Mouse (Mus musculus): ENCODE measurements at regions not wholly inside any gene's neighbourhood (a gene's known extent, or its start where the extent isn't known, plus 50 kb on each side); places are given as distances from the start of the nearest gene placed in this dataset.
A peak's percentile ranks its signal among the peaks of the same experiment; 100 is the strongest.
"Not testable (repeated sequence)": the region's sequence is repeated elsewhere in the genome, so short reads cannot be mapped to it uniquely, and the experiment has no call there.

DNA sequence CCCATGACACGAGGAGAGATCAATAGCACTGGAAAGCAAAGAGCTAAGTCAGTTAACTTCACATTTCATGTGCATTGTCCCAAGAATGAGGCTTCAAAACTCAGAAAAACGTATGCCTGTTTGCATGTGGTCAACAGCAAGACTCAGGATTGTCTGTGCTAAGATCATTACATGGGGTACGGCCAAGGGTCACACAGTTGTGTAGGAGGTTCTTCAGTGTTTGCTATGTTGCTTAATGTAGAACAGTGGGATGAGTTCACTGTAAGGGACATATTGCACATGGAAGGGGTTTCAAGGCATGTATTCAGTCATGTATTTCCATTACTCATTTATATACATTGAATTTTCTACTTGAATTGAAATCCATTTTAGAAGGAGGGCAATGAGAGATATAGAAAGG lies 248.6 kb upstream of the Pbx1 start:
- no peak for DNase-seq (ENCODE audit: low read depth)

DNA sequence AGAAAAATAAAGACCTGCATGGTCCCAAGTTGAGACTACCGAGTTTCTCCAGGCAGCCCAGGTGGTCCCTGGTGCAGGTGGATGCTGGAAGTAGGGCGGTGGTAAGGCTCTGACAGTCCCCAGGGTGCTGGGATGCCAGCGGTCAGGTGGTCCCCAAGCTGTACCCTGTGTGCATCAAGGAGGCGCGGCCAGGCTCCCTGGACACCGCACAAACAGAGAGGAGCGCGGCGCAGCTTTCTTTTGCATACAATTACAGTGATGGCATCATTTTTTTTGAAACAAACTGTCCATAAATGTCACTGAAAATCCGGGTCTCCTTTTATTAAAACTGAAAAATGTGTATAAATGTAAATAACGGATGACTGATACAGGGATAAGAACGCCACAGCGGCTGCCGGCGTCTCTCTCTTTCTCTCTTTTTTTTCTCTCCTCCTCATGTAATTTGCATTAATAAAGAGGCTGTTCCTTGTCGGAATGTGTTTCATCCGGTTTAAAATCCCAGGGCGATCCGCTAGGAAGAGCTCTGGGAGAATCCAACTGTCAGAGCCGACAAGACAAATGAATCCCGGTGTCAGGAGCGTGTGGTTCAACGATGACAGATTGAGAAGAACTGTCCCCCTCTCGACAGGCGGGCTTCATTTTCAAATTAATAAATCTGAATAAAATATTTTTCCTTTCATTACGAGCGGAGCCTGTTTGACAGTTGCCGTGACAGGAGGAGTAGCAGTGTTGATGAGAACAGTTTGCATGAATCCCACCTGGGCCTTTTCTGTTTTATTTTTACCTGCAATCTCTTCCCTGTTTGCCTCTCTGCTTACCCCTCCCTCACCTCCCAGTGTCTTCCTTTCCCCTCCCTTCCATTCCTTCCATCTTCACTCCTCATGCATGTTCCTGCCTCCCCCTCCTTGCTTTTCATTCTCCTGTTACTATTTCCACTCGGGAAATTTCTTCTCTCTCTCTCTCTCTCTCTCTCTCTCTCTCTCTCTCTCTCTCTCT lies 244.6 kb upstream of the Pbx1 start:
- DNase-seq (ENCODE audit: low read depth): no peak

DNA sequence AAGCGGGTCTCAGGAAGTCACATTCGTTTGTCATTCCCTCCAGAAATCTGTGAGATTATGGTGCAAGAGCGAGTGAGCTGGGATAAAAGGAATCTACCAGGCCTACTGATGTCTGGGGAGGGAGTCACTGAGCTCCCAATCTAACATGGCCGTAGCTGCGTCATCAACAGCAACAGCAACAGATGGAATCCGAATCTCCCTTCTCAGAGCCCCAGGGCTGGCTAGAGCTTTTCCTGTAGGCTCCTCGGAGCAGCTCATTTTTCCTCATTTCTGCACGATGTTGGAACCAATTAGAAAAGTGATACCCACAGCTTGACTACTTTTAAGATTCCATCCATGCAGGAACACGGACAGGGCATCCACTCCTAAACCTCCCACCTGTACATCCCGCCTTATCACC lies 243.7 kb upstream of the Pbx1 start:
- DNase-seq (ENCODE audit: low read depth): no peak

DNA sequence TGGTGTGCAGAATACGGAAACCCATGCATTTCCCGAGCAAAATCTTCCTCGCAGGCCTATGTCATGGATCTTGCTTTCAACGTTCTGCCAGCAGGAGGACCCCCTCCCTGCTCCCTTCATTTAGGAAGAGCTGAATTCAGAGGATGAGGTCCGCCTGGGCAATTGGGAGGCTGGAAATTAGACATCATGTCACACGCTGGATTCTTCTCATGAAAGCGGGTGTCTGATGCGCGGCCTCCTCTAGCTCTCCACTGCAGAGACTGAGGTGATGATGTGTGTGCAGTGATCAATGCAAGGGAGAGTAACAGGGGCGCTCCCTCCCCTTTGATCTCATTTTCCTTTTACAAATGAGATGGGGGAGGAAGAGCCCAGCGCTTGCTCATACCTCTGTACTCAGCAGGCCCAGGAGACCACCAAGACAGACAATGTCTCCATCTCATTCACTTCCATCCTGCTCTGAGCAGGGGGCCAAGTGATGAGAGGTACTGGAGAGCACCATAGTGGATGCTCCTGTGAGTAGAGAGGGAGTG lies 230.8 kb upstream of the Pbx1 start:
- DNase-seq (ENCODE audit: low read depth): no peak

DNA sequence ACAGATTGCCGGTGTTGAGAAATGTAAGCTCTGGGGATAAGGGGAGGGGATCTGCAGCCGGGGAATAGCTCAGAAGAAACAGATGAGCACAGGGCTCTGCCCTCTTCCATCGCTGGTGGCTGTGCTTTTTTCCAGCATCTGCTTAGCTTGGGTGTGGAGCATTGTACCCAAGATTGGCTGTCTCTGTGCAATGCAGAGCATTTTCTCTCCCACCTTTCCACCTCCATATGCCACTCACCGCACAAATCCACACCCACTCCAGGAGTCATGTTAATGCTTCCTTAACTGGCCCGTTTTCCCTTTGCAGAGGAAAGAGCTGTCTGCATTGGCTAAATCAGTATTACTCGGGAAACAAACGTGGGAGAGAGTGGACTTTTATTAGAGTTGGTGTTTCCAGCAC lies 228.9 kb upstream of the Pbx1 start:
- DNase-seq (ENCODE audit: low read depth): no peak

DNA sequence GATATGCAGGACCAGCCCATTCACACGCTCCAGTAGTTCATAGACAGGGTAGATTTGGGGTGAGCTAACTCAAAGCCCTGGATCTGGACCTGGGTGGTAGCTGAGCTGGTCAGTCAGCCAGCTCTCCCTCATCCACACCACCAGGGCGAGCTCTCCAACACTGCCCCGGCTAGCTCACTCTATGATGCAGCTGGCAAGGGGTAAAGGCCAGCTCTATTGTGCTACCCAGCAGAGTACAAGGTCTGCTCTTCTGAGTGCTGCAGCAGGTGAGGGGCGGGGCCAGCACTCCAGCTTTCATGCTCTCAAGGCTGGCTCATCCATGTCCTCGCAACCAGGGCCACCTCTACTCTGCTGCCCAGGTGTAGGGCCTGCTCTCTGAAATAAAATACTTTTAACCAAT lies 227.5 kb upstream of the Pbx1 start:
- no peak for DNase-seq (ENCODE audit: low read depth)

DNA sequence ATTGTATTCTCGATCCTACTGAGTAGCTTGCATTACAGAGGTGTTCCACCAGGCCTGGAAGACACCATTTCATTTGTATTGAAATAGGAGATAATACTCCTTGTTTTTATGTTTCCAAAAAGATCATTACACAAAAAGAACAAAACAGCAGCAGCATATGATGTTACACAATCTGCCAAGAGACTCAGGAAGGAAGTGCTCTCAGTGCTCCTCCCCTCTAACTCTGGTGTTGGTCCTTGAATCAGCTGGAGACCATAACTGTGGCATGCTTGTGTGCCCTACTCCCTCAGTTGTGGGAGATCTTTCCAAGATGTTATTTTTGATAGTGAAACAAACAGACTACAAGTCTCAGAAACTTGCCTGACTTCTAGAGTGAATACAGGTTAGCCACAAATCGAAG lies 200.8 kb upstream of the Pbx1 start:
- no peak for DNase-seq (ENCODE audit: low read depth)

DNA sequence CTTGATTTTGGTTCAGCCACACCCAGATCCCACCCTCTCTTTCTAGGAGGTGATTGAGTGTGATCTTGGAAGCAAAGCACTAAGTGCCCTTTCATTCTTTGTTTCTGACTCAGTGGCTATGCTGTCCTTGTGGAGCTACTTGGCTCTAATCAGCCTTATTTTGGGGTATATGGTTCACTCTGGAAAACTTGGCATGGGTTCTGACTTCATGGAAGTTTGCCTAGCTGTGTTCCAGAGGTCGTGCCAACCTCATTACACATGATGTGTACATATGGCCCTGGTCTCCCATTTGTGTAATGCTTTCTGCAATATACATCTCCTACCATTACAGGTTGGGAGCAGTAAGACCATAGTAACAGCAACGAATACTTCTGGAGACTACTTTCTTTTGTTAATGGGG lies 199.9 kb upstream of the Pbx1 start:
- no peak for DNase-seq (ENCODE audit: low read depth)

DNA sequence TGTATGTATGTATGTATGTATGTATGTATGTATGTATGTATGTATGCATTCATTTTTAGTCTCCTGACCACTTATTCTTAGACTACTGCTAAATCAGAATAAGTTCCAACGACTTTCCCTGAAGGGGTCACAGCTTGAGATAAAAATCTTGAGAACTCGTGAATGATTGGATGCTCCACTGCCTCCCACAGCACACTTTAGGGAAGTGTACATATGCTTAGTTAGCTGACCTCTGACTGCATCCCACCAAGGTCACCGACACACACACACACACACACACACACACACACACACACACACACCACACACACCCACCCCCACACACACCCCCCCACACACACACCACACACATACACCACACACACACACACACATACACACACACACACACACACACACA lies 169.9 kb upstream of the Pbx1 start:
- DNase-seq (ENCODE audit: low read depth): not testable (repeated sequence)

DNA sequence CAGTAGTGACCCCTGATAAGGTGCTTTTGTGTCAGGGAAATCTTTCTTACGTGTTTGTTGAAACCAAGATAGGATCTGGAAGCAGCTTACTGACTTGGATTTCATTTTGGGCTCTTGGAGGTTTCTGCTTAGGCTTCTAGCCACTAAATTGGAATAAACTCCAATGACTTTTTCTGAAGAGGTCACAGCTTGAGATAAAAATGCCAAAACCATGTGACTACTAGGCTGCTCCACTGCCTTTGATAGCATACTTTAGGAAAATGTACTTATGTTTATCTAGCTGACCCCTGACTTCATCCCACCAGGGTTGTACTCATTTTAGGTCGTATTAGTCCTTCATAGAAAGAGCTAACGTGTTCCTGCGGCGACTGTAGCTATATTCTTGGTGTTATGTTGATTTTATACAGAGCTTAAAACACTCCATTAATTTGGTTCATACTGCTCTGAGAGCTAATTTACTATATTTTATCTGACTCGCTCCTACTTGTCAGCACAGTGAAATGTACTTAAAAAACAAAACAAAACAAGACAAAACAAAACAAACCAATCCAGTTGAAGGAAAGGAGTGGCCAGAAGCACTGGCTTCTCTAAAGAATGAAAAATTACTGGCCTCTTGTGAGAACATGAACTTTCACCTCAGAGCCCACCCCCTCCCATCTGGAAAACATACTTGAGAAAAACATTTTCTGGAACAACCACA lies 168.5 kb upstream of the Pbx1 start:
- no peak for DNase-seq (ENCODE audit: low read depth)

DNA sequence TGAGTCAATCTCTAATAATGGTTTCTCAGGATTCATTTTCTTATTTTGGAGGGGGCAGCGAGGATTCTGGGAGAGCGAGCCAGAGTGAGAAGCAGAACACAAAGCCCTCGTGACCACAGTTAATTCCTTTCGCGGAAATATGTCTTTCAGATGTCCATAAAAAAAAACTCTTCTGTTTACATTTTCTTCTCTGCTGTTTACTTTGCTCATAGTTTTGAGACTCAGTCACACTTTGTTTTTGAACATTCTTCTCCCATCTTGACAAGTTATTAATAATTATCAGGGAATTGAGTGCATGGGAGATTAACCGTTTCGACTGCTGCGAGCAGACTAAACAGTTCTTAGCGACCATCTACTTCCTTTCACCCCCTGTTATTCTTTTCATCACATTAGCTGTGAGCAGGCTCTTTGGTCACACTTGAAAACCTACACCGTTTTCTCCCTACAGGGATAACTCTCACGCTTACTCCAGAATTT lies 166.2 kb upstream of the Pbx1 start:
- DNase-seq (ENCODE audit: low read depth): no peak

DNA sequence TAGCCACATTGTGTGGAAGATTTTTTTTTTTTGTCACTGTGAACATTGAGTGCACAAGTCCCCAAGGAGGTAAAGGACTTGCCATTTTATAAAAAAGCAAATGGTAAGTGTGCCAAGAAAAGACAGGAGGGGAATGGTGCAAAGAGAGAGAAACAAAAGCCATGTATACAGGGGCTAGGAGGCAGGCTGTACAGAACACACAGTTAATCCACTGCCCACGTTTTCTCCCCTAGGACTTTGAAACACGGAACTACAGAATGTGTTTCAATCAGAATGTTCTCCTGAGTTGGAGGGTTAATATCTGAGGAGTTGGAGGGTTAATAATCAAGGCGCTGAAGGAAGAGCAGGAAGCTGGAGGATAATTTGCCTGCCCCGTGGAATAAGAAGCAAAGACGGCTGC lies 165.4 kb upstream of the Pbx1 start:
- no peak for DNase-seq (ENCODE audit: low read depth)

DNA sequence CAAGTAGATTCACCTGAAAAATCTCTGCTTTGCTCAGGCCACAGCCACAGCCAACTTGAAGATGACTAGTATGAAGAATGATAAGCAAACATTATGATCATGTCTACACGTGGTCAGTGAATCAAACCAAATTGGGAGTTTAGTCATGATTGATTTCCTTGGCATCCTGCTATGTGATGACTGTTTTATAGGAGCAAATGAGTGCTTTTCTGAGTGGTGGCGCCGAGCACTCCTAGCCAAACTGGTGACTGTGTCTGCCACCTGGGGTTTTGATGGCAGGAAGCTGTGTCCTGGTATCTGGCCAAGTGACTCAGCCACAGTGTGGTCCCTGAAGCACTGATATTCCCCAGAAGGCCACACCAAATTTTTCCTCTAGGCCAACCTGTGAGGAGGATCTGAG lies 152.1 kb upstream of the Pbx1 start:
- DNase-seq (ENCODE audit: low read depth): no peak

DNA sequence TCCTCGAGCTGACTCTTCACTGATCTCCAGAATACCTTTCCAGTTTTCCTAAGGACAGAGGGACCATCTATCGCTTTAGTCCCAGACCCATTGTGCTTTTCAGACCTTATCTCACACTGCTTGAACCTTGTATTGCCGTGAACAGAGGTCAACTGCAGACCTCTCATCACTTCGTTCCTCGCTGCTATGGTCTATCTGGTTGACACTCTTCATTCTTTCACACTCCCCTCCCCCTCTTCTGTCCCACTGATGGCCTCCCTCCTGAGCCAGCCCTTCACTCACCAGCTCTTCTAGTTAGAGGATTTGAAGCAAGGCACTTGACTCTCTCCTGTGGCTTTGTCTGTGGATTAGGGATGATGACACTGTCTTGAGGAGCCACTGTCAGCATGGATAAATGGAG lies 150.4 kb upstream of the Pbx1 start:
- DNase-seq (ENCODE audit: low read depth): no peak

DNA sequence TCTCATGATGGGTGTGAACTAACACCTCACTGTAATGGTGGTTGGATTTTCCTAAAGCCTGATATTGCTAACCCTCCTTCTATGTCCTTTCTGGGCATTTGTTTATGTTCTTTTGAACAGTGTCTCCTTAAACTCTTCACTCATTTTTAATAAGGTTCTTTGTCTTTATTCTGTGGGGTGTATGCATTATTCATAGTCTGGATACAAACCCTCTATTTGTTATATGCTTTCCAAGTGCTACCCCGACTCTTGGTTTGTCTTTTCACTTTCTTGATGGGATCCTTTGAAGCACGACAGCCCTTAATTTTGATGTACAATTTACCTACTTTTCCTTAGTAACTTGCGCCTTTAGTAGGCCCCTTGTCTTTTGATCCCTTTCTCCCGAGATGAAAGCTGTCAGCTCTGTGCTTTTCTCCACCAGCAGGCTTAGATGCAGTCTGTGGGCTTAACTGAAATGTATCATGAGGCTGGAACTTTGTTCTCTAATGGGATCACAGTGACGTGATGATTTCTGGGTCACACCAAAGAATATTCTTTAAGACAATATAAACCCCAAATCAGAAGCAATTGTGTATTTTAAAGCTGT lies 138.0 kb upstream of the Pbx1 start:
- no peak for DNase-seq (ENCODE audit: low read depth)

DNA sequence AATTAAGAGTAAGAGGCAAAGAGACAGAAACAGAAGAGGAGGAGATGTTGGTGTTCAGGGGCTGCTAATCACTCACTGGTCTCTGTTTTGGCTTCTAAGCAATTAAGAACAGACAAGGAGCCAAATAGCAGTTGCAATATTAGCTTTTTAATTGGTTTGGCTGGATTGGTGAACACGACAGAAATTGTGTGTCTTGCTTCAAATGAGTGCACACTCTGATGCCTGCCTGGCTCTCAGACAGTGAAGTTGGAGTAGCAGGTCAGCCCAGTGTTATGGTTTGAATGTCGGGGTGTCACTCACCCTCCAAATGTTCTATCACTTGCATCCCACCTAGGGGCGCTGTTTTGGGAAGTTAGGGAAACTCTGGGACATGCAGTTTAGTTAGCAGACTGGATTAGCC lies 120.3 kb upstream of the Pbx1 start:
- DNase-seq (ENCODE audit: low read depth): no peak

DNA sequence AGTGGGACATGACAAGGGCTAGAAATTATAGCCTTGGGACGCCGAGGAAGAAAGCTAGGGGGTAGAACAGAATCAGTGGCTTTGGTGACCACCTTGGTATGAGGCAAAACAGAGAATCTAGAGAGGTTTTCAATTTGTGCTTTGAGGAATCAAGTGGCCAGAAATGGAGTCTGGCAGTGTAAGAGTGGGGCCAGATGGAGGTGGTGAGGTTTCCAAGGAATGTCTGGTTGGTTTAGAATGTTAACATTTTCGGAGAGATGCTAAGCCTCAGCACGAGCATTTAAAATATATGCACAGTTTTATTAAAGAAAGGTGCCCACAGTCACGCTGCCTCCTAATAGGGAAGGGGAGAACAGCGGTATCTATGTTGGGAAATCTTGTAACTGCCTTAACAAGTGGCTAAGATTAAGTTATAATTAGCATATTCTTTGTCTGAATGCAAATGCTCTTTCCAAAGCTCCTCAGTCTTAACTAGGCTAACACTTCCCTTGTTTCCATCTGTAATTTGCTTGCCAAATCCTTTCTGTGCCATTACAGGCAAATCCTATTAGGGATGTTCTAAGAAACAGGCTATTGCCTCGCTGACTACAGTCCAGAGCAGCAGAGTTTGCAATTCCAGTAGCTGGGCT lies 117.9 kb upstream of the Pbx1 start:
- no peak for DNase-seq (ENCODE audit: low read depth)

DNA sequence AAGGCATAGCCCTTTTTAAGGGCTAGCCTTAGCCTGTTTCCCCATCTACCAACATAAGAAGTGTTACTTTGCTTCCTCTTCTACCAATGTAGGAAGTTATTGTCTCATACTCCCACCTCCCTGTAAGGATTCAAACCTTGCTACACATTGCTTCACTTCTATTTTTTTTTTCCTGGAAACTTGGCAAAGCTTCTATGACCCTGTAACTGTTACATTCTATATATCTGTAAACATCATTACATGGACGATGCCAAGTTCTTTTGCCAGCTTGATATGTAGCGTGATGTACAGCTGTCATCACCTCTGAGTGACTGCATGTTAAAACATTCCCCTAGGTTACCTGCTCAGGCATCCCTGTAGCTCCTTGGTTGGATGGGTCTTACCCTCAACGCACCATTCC lies 114.1 kb upstream of the Pbx1 start:
- no peak for DNase-seq (ENCODE audit: low read depth)

DNA sequence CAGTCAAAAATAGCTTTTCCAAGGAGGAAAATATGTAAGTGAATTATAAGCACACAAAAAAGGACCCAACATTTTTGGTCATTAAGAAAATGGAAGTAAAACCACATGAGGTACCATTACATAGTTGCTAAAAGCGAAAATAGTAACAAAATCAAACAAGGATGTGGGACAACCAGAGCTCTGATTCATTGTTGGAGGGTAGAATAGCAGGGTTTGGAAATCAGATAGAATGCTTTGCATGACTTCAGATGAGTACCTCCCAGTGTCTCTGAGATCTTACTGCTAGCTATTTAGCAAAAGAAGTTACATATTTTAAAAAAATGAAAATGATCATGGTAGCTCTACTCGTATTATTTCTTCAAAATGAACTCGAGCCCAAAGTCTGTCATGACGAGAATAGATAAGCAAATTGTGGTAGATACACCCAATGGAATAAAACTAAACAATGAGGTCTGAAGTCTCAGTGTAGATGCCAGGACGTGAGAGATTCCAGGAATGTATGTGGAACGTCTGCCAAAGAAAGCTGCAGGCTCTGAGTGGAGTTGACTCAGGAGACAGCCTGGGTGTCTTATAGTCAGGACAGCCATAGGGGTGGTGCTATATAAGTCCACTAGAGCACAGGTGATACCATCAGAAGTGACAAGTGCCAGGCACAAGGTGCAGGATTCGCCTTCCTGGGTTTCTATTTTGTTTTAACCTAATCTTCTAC lies 113.2 kb upstream of the Pbx1 start:
- no peak for DNase-seq (ENCODE audit: low read depth)

DNA sequence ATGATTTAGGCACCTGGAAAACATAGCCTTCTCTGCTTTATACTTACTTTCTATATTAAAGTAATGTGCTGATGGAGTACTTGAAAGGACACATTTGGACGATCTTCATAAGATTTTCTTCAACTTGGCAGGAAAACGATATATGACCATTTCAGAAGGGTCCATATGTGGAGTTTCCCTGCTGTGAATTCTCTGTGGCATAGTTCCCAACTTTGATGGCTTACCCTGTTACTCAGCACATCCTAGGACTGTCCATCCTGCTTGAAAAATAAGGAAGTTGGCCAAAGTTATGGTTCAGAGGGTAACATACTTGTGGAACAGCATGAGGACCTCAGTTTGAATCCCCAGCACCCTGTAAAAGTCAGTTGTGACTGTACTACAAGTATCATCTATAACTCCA lies 109.2 kb upstream of the Pbx1 start:
- DNase-seq (ENCODE audit: low read depth): no peak

DNA sequence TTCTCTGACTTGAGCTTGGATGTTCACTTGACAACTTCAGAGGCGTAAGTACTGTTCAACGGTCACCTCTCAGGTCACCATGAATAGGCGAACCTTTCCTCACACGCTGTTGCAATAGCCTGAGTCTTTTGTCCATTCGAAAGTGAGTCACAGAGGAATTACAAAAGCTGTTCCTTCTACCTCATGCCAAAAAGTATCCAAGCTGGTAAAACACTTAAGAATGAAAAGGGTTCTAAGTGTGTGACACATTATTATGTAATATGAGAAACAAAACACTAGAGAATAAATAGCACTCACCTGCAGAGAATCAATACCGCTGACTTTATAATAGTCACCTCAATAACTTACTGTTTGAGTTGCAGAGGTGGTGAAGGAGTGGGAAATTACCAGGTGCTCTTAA lies 86.0 kb upstream of the Pbx1 start:
- DNase-seq (ENCODE audit: low read depth): peak; percentile 60

Data from gonadal fat pad, adult 2 months (tissue).